Mouse (Mus musculus): ENCODE measurements around the gene Ptpn6. TPM values are rescaled to one million over a fixed set of nuclear protein-coding genes. Genes with fewer than 3 reads are reported as not detected.
A peak's percentile ranks its signal among the peaks of the same experiment; 100 is the strongest.

Ptpn6 gene
- polyA plus RNA-seq, 1 experiment from 2014 or later = 7.9 TPM

GRCm38 (mm10) chr6:124740888-124741761 lies 2.6 kb upstream of the Ptpn6 start, which contains the start of gene Grcc10:
TSS of gene Grcc10 (minus strand) at chr6:124741374.
- under 1% methylated on average over 41 of the region's 41 CpGs for WGBS
- H3K9me3 ChIP-seq (ENCODE audit: control insufficient read depth, low read length) = no peaks in the 10 kb centered on the region
- peak; percentile 84 for ATAC-seq (ENCODE audit: low FRiP score)

DNA sequence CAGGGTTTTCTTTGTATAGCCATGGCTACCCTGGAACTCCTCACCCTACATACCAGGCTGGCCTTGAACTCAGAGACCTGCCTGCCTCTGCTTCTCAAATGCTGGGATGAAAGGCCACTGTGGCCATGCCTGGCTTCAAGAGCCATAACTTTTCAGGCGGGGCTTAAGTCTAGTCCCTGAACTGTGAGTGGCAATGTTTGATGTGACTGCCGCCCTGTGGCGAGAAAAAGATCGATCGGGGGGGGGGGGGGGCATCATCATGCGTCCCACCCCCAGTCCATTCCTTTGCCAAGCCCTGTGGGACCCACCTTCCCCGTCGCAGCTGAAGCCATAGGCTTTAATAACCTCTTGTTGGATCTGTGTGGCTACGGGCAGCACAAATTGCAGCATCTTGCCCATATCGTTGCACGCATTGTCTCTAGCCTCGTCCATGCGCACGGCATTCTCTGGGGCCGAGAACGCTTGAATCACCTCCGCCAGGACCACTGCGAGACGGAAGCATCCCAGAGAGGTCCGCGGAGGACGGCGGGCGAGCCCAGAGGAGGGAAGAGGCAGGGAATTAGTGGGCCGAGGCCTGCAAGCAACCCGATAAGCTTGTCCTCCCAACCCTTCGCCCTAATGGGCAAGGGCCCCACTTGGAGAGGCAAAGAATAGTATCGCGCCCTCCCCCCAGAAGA lies 1.8 kb upstream of the Ptpn6 start:
- Histone ChIP-seq H3K9me3 (ENCODE audit: control insufficient read depth, low read length) (no peaks in the 10 kb centered on the region), H3K4me3 (ENCODE audit: low read depth, low read length) (peak overlapping the region; percentile 63), H3K27me3 (ENCODE audit: control insufficient read depth, insufficient read depth, low read length) (no peaks in the 10 kb centered on the region), H3K4me2 (replicated peaks; ENCODE audit: low read depth, low read length) (peak overlapping the region; percentile 51), H3K27ac (ENCODE audit: low read depth, low read length) (peak overlapping the region; percentile 99), H3K4me1 (replicated peaks; ENCODE audit: control insufficient read depth, insufficient read depth, low read length) (peaks cover 4% of the 10 kb centered on the region), H3K9ac (ENCODE audit: low read depth, low read length) (peak overlapping the region; percentile 83), H3K36me3 (ENCODE audit: control insufficient read depth, insufficient read depth, low read length) (no peaks in the 10 kb centered on the region)
- DNase-seq (ENCODE audit: low spot score) (peak; percentile 74), ATAC-seq (ENCODE audit: low FRiP score) (peak; percentile 33)
- WGBS = under 1% methylated on average over 29 of the region's 29 CpGs

More at GRCm38 (mm10) chr6:124740888-124741761, 2.6 kb upstream of the Ptpn6 start, which contains the start of gene Grcc10:
- Histone ChIP-seq H3K9ac (ENCODE audit: low read depth, low read length) (peak within 1 kb of the TSS; percentile 83), H3K27ac (ENCODE audit: low read depth, low read length) (peak within 1 kb of the TSS; percentile 99), H3K4me1 (replicated peaks; ENCODE audit: control insufficient read depth, insufficient read depth, low read length) (peaks cover 8% of the 10 kb centered on the region), H3K36me3 (ENCODE audit: control insufficient read depth, insufficient read depth, low read length) (no peaks in the 10 kb centered on the region), H3K4me3 (ENCODE audit: low read depth, low read length) (peak within 1 kb of the TSS; percentile 63), H3K27me3 (ENCODE audit: control insufficient read depth, insufficient read depth, low read length) (no peaks in the 10 kb centered on the region), H3K4me2 (replicated peaks; ENCODE audit: low read depth, low read length) (peak within 1 kb of the TSS; percentile 51)
- DNase-seq (ENCODE audit: low spot score) = peak; percentile 91

DNA sequence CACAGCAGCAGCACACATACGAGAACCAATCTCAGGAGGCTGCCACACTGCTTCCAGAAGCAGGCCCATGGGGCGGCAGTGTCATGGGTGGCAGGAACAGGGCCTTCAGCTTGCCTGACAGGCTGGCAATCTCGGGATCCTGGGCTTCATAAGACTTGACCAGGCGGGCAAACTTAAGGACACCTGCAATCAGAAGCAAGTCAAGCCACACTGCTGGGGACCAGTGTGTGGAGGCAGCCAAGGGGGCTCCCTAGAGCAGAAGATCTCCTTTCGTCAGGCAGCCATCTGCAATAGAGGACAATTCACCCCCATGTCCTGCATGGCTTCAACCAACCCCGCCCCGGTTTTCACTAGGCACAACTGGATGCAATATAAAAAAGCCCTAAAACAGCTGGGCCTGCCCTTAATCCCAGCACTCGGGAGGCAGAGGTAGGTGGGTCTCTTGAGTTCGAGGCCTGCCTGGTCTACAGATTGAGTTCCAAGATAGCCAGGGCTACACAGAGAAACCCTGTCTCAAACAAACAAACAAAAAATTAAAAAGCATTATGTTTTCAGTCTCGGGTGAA lies 800 bp upstream of the Ptpn6 start:
- no peak for ATAC-seq (ENCODE audit: low FRiP score)

DNA sequence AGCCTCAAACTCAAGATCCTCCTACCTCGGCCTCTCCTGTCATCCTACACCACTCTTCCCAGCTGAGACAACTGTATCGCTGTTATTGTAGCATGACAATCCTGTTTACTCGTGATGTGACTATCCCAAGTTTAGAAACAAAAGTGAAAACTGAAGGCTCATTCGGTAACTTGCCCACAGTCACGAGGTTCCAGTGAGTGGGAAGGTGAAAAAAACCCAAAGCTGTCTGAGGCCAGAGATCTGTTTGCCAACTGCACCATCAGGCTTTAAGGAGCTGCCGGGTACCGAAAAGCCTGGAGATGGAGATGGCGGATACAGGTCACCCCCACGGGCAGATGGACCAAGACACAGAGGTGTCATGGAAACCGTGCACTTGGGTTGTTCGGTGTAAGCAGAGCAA lies 1.5 kb downstream of the Ptpn6 start:
- Histone ChIP-seq H3K27ac (ENCODE audit: low read depth, low read length) (no peak overlapping the region), H3K4me1 (replicated peaks; ENCODE audit: control insufficient read depth, insufficient read depth, low read length) (peaks cover 4% of the 10 kb centered on the region), H3K4me3 (ENCODE audit: low read depth, low read length) (no peak overlapping the region), H3K36me3 (ENCODE audit: control insufficient read depth, insufficient read depth, low read length) (no peaks in the 10 kb centered on the region), H3K9me3 (ENCODE audit: control insufficient read depth, low read length) (no peaks in the 10 kb centered on the region), H3K9ac (ENCODE audit: low read depth, low read length) (no peak overlapping the region), H3K4me2 (replicated peaks; ENCODE audit: low read depth, low read length) (no peak overlapping the region), H3K27me3 (ENCODE audit: control insufficient read depth, insufficient read depth, low read length) (no peaks in the 10 kb centered on the region)
- WGBS = 93% methylated on average over 11 of the region's 11 CpGs
- no peak for ATAC-seq (ENCODE audit: low FRiP score)
- no peak for DNase-seq (ENCODE audit: low spot score)

More for the DNA sequence above, 800 bp upstream of the Ptpn6 start:
- no peak overlapping the region for H3K9ac ChIP-seq (ENCODE audit: low read depth, low read length)
- H3K4me2 ChIP-seq (replicated peaks; ENCODE audit: low read depth, low read length) = no peak overlapping the region
- DNase-seq (ENCODE audit: low spot score) = no peak
- H3K27ac ChIP-seq (ENCODE audit: low read depth, low read length) = no peak overlapping the region
- no peaks in the 10 kb centered on the region for H3K36me3 ChIP-seq (ENCODE audit: control insufficient read depth, insufficient read depth, low read length)
- H3K9me3 ChIP-seq (ENCODE audit: control insufficient read depth, low read length) = no peaks in the 10 kb centered on the region
- peaks cover 4% of the 10 kb centered on the region for H3K4me1 ChIP-seq (replicated peaks; ENCODE audit: control insufficient read depth, insufficient read depth, low read length)
- H3K27me3 ChIP-seq (ENCODE audit: control insufficient read depth, insufficient read depth, low read length) = no peaks in the 10 kb centered on the region
- WGBS = 85% methylated on average over 10 of the region's 10 CpGs
- H3K4me3 ChIP-seq (ENCODE audit: low read depth, low read length) = no peak overlapping the region

GRCm38 (mm10) chr6:124734417-124734816 lies 4.1 kb downstream of the Ptpn6 start:
- ATAC-seq (ENCODE audit: low FRiP score) (no peak), DNase-seq (ENCODE audit: low spot score) (no peak)
- Histone ChIP-seq H3K4me3 (ENCODE audit: low read depth, low read length) (no peak overlapping the region), H3K9ac (ENCODE audit: low read depth, low read length) (no peak overlapping the region), H3K27me3 (ENCODE audit: control insufficient read depth, insufficient read depth, low read length) (no peaks in the 10 kb centered on the region), H3K36me3 (ENCODE audit: control insufficient read depth, insufficient read depth, low read length) (no peaks in the 10 kb centered on the region), H3K4me2 (replicated peaks; ENCODE audit: low read depth, low read length) (no peak overlapping the region), H3K27ac (ENCODE audit: low read depth, low read length) (no peak overlapping the region), H3K9me3 (ENCODE audit: control insufficient read depth, low read length) (no peaks in the 10 kb centered on the region), H3K4me1 (replicated peaks; ENCODE audit: control insufficient read depth, insufficient read depth, low read length) (no peaks in the 10 kb centered on the region)
- 93% methylated on average over 3 of the region's 3 CpGs for WGBS

DNA sequence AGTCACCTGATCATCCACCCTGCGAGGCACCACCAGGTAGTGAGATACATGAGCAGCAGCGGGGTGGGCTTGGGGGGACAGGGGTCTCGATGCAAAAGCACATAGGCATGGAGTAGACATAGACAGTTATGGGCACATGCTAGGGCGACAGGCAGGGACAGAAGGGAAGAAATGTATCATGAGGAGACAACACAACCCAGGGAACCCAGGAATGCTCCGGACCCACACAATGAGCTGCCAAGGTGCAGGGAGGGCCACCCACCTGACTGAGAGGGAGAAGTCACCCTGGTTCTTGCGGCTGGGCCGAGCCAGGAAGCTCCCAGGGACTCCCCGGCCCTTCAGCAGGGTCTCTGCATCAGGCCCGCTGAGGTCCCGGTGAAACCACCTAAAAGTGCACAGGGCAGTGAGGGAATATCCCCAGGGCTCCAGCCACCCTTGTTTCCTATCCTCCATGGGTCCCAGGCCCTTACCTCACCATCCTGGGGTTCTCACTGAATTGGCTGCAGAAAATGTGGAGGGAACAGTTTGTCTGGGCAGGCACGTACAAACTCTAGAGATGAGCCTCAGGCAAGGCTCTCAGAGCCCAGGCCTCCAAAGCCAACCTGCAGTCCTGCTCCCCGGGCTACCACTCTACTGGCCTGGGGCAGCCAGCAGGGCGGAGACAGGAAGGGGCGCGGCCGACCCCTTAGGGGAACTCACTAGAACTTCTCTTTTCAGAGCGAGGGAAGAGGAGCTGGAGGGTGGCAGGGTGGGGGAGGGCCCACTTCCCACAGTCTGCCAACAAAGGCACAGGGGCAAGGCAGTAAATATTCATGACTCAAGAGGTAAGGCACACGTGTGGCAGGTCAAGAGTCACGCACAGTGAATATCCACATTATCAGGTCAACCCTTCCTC lies 5.8 kb downstream of the Ptpn6 start:
- Histone ChIP-seq H3K4me1 (replicated peaks; ENCODE audit: control insufficient read depth, insufficient read depth, low read length) (no peaks in the 10 kb centered on the region), H3K4me3 (ENCODE audit: low read depth, low read length) (no peak overlapping the region), H3K9ac (ENCODE audit: low read depth, low read length) (no peak overlapping the region), H3K36me3 (ENCODE audit: control insufficient read depth, insufficient read depth, low read length) (no peaks in the 10 kb centered on the region), H3K4me2 (replicated peaks; ENCODE audit: low read depth, low read length) (no peak overlapping the region), H3K9me3 (ENCODE audit: control insufficient read depth, low read length) (no peaks in the 10 kb centered on the region), H3K27me3 (ENCODE audit: control insufficient read depth, insufficient read depth, low read length) (no peaks in the 10 kb centered on the region), H3K27ac (ENCODE audit: low read depth, low read length) (no peak overlapping the region)
- WGBS = 50% methylated on average over 19 of the region's 19 CpGs
- DNase-seq (ENCODE audit: low spot score) = no peak
- ATAC-seq (ENCODE audit: low FRiP score) = 0 out of 2 replicates have a peak, but pooled peaks have one; percentile 33

DNA sequence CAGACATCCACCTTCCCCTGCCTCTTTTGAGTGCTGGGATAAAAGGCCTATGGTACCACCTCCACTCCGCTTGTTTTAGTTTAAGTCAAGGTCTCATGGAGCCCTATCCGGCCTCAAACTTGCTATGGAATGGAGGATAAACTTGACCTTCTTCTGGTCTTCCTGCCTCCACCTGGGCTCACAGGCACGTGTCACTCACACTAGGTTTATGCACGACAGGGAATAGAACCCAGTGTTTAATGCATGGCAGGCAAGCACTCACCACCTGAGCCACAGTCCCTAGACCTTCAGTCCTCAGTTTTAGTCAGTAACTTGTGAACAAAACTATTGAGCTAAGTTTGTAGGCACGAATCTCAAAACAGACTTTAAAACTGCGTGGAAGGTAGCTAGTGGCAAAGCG lies 7.5 kb downstream of the Ptpn6 start:
- no peaks in the 10 kb centered on the region for H3K27me3 ChIP-seq (ENCODE audit: control insufficient read depth, insufficient read depth, low read length)
- H3K9me3 ChIP-seq (ENCODE audit: control insufficient read depth, low read length) = no peaks in the 10 kb centered on the region
- DNase-seq (ENCODE audit: low spot score) (no peak), ATAC-seq (ENCODE audit: low FRiP score) (no peak)
- no peak overlapping the region for H3K27ac ChIP-seq (ENCODE audit: low read depth, low read length)
- WGBS = 88% methylated on average over 7 of the region's 7 CpGs
- H3K9ac ChIP-seq (ENCODE audit: low read depth, low read length) = no peak overlapping the region
- no peak overlapping the region for H3K4me3 ChIP-seq (ENCODE audit: low read depth, low read length)
- no peak overlapping the region for H3K4me2 ChIP-seq (replicated peaks; ENCODE audit: low read depth, low read length)
- no peaks in the 10 kb centered on the region for H3K4me1 ChIP-seq (replicated peaks; ENCODE audit: control insufficient read depth, insufficient read depth, low read length)
- H3K36me3 ChIP-seq (ENCODE audit: control insufficient read depth, insufficient read depth, low read length) = no peaks in the 10 kb centered on the region

Measured in hindbrain, embryonic 11.5 days (tissue).